Mouse (Mus musculus): ENCODE results near the gene Krt24. TPM values are rescaled to one million over a fixed set of nuclear protein-coding genes. Genes with fewer than 3 reads are reported as not detected.

Gene Krt24
- polyA plus RNA-seq, 1 experiment: not detected

DNA sequence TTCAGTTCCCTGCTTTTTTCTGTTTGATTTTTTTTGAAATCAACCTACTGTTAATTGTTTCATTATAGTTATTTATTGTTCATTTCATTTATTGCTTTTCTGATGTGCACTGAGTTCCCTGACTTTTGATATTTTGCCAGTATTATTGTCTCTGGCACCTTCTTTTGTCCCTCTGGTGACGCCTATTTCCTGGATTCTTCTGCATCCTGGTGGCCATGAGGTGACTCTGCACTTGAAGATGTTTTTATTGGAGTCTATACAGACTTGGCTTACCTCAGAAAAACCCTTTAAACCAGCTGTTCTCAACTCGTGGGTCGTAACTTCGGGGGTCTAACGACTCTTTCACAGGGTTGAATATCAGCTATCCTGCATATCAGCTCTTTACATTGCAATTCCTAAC, 10.0 kb upstream of the Krt24 start:
- TF ChIP-seq CTCF (IDR thresholded peaks at IDR 0.05; ENCODE audit: insufficient read depth, low read depth, low read length) (no peak), POLR2A (IDR thresholded peaks at IDR 0.05; ENCODE audit: insufficient read depth, low read depth, low read length) (no peak)
- H3K27ac ChIP-seq (ENCODE audit: insufficient read depth, low read depth, low read length): no peak overlapping the region
- no peaks in the 10 kb centered on the region for H3K4me1 ChIP-seq (ENCODE audit: control insufficient read depth, insufficient read depth, low read length)
- H3K4me3 ChIP-seq (ENCODE audit: insufficient read depth, low read depth, low read length): no peak overlapping the region
- WGBS: 55% methylated on average over 5 of the region's 5 CpGs

DNA sequence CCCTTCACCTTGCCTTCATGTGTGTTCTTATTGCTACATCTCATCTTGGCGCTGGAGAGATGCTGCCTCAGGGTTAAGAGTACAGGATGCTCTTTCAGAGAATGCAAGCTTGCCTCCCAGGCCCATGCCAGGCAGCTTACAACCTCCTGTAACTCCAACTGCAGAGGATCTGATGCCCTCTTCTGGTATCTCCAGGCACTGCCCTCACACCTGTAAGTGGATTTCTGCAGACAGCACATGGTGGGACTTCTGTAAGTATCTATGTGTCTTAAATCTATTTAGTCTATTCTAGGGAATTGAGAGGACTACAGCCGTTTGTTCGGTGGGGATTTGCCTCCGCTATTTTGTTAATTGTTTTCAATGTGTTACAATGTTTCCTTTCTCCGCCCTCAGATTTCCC, 7.8 kb upstream of the Krt24 start:
- Histone ChIP-seq H3K27ac (ENCODE audit: insufficient read depth, low read depth, low read length) (no peak overlapping the region), H3K4me1 (ENCODE audit: control insufficient read depth, insufficient read depth, low read length) (no peaks in the 10 kb centered on the region), H3K4me3 (ENCODE audit: insufficient read depth, low read depth, low read length) (no peak overlapping the region)
- TF ChIP-seq POLR2A (IDR thresholded peaks at IDR 0.05; ENCODE audit: insufficient read depth, low read depth, low read length) (no peak), CTCF (IDR thresholded peaks at IDR 0.05; ENCODE audit: insufficient read depth, low read depth, low read length) (no peak)
- 33% methylated on average over 5 of the region's 5 CpGs for WGBS

DNA sequence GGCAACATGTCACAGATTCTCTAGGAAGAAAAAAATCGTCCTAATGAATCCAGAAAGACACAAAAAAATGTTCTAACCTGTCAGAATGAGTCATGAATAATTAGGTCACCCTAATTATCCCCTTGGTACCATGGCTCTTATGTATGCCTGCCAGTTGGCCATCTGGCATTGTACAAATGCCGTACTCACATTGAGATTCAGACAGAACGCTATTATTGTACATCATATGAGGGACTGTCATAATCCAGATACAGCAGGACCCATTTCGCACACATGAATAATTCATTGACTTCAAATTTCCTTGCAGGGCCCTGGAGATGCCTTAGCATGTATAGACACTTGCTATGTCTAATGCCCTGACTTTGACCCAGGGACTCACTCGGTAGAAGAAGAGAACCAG, 1.1 kb downstream of the Krt24 start:
- H3K27ac ChIP-seq (ENCODE audit: insufficient read depth, low read depth, low read length): no peak overlapping the region
- 79% methylated on average over 5 of the region's 5 CpGs for WGBS
- TF ChIP-seq POLR2A (IDR thresholded peaks at IDR 0.05; ENCODE audit: insufficient read depth, low read depth, low read length): no peak
- TF ChIP-seq CTCF (IDR thresholded peaks at IDR 0.05; ENCODE audit: insufficient read depth, low read depth, low read length): no peak
- H3K4me3 ChIP-seq (ENCODE audit: insufficient read depth, low read depth, low read length): no peak overlapping the region
- peaks cover 4% of the 10 kb centered on the region; the same call in 1 of the 2 replicates for H3K4me1 ChIP-seq (ENCODE audit: control insufficient read depth, insufficient read depth, low read length)

DNA sequence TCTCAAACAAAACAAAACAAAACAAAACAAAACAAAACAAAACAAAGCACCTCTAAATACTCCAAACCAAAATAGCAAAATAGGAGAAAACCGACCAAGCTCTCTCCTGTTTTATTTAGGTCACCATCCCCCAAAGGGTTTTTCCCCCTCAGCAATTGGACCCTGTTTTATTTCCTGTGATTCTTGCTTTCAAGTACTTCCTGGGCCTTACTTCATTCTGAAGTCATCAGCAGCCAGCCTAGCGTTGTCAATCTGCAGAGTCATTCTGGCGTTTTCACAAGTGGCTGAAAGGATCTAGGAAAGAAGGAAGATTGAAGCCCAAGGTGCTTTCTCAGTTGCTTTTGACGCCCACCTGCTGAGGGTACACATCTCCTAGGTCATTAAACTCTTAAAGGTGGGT, 1.7 kb downstream of the Krt24 start:
- H3K4me1 ChIP-seq (ENCODE audit: control insufficient read depth, insufficient read depth, low read length): peaks cover 4% of the 10 kb centered on the region; the same call in 1 of the 2 replicates
- 58% methylated on average over 4 of the region's 4 CpGs for WGBS
- H3K4me3 ChIP-seq (ENCODE audit: insufficient read depth, low read depth, low read length): no peak overlapping the region
- no peak overlapping the region for H3K27ac ChIP-seq (ENCODE audit: insufficient read depth, low read depth, low read length)
- TF ChIP-seq POLR2A (IDR thresholded peaks at IDR 0.05; ENCODE audit: insufficient read depth, low read depth, low read length) (no peak), CTCF (IDR thresholded peaks at IDR 0.05; ENCODE audit: insufficient read depth, low read depth, low read length) (no peak)

DNA sequence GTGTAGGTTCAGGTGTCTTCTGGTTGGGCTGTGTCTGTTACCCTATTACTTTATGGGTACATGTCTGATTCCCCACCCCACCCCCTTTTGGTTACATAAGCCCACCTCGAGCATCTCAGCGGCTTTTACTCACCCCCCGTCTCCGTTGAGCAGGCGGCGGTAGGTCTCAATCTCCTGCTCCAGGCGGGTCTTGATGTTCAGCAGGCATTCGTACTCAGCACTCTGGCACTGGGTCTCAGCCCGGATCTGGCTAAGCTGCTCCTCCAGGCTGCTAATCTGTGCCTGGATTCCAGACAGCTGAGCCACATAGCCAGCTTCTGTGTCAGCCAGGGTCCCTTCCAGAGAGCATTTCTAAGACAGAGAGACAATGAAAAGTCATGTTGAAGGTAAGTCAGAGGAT, 3.9 kb downstream of the Krt24 start:
- 83% methylated on average over 9 of the region's 9 CpGs for WGBS
- Histone ChIP-seq H3K27ac (ENCODE audit: insufficient read depth, low read depth, low read length) (no peak overlapping the region), H3K4me3 (ENCODE audit: insufficient read depth, low read depth, low read length) (no peak overlapping the region), H3K4me1 (ENCODE audit: control insufficient read depth, insufficient read depth, low read length) (peaks cover 4% of the 10 kb centered on the region; the same call in 1 of the 2 replicates)
- TF ChIP-seq POLR2A (IDR thresholded peaks at IDR 0.05; ENCODE audit: insufficient read depth, low read depth, low read length) (no peak), CTCF (IDR thresholded peaks at IDR 0.05; ENCODE audit: insufficient read depth, low read depth, low read length) (no peak)

DNA sequence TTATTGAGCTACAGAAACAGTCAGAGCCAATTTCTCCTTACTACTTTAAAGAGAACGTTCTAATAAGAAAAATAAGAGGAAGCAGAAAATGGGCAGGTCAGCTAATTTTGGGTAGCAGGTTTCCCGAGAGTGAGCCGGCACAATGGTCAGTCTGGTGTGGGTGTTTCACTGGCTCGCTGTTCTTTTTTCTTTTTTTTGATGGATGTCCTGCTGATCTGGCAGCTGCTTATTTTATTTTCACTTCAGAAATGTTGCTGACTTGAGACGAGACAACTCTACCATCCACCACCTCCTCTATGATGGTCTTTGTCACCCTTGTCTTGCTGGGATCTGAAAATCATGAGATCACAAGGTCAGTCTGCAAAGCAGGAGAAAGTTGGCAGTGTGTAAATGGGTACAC, 5.1 kb downstream of the Krt24 start:
- WGBS: 62% methylated on average over 5 of the region's 5 CpGs
- Histone ChIP-seq H3K4me1 (ENCODE audit: control insufficient read depth, insufficient read depth, low read length) (peaks cover 3% of the 10 kb centered on the region; the same call in 1 of the 2 replicates), H3K4me3 (ENCODE audit: insufficient read depth, low read depth, low read length) (no peak overlapping the region), H3K27ac (ENCODE audit: insufficient read depth, low read depth, low read length) (no peak overlapping the region)
- no peak for TF ChIP-seq CTCF (IDR thresholded peaks at IDR 0.05; ENCODE audit: insufficient read depth, low read depth, low read length)
- TF ChIP-seq POLR2A (IDR thresholded peaks at IDR 0.05; ENCODE audit: insufficient read depth, low read depth, low read length): no peak

DNA sequence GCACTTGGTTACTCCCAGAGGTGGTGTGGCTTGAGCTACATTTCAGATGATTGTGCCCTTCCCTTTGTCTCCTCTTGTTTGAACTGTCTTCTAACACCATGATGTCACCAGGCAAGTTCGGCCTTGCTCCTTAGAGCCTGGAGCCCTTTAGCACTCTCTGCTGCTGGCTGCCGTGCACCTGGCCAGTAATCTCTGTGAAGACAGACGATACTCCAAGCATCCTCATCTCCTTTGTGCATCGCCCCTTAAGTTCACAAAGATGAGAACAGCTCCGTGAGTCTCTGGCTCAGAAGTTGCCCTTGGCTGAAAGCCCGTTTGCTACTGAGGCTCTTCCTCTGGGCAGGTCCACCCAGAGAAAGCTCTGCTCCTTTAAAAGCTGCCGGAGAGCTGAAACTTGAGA, 8.3 kb downstream of the Krt24 start:
- Histone ChIP-seq H3K4me1 (ENCODE audit: control insufficient read depth, insufficient read depth, low read length) (no peaks in the 10 kb centered on the region), H3K27ac (ENCODE audit: insufficient read depth, low read depth, low read length) (no peak overlapping the region), H3K4me3 (ENCODE audit: insufficient read depth, low read depth, low read length) (no peak overlapping the region)
- no peak for TF ChIP-seq POLR2A (IDR thresholded peaks at IDR 0.05; ENCODE audit: insufficient read depth, low read depth, low read length)
- TF ChIP-seq CTCF (IDR thresholded peaks at IDR 0.05; ENCODE audit: insufficient read depth, low read depth, low read length): no peak
- 60% methylated on average over 7 of the region's 7 CpGs for WGBS

DNA sequence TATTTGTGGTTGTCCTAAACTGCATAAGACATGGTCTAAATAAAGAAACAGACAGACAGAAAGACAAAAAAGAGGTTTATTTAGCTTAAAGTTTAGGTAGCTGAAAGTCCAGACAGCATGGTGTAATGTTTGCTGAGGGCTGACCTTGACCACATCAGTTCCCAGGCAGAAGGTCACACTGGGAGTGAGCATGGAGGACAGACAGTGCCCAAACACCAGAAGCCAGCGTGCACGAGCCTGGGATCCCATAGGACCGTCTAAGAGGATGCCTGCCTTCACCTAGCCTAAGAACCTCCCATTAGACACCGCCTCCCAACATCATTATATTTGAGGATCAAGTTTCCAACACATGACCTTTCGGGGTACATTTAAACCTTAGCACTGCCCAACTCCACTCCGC, 9.4 kb downstream of the Krt24 start:
- TF ChIP-seq CTCF (IDR thresholded peaks at IDR 0.05; ENCODE audit: insufficient read depth, low read depth, low read length): no peak
- no peak for TF ChIP-seq POLR2A (IDR thresholded peaks at IDR 0.05; ENCODE audit: insufficient read depth, low read depth, low read length)
- no peak overlapping the region for H3K4me3 ChIP-seq (ENCODE audit: insufficient read depth, low read depth, low read length)
- 87% methylated on average over 6 of the region's 6 CpGs for WGBS
- no peak overlapping the region for H3K27ac ChIP-seq (ENCODE audit: insufficient read depth, low read depth, low read length)
- no peaks in the 10 kb centered on the region for H3K4me1 ChIP-seq (ENCODE audit: control insufficient read depth, insufficient read depth, low read length)

DNA sequence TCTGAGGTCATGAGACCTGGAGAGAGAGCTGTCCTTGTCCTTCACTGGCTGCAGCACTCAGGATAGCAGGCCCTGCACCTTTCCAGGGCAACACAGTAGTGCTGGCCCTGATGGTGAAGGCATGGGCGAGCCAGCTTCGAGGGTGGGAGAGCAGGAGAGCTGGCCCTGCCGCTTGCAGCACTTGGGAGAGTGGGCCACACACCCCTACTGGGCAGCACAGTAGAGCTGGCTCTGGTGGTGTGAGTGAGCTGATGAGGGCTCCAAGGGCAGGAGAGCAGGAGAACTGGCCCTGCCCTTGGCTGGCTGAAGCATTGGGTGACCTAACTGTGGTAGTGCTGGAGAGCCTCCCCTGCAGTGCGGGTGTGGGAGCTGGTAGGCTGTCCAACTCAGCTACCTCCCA, 12.3 kb downstream of the Krt24 start:
- 99% methylated on average over 4 of the region's 4 CpGs for WGBS
- Histone ChIP-seq H3K4me1 (ENCODE audit: control insufficient read depth, insufficient read depth, low read length) (no peaks in the 10 kb centered on the region), H3K27ac (ENCODE audit: insufficient read depth, low read depth, low read length) (no peak overlapping the region), H3K4me3 (ENCODE audit: insufficient read depth, low read depth, low read length) (no peak overlapping the region)
- TF ChIP-seq POLR2A (IDR thresholded peaks at IDR 0.05; ENCODE audit: insufficient read depth, low read depth, low read length) (no peak), CTCF (IDR thresholded peaks at IDR 0.05; ENCODE audit: insufficient read depth, low read depth, low read length) (no peak)

DNA sequence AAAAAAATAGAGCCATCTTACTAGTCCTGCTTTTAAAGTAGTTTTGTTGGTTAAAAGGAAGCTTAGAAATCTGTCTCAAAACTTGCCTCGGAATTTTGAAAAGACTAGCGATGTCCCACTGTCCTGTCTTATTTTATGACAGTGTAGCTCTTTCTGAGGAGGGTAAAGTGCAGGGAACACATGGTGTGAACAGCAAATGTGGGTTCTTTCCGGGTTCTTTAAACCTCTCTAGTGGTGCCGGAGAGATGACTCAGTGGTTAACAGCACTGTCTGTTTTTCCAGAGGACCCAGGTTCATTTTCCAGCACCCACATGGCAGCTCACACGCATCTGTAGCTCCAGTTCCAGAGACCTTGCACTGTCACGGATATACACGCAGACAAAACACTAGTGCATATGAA, 15.9 kb downstream of the Krt24 start:
- WGBS: 66% methylated on average over 7 of the region's 7 CpGs
- Histone ChIP-seq H3K27ac (ENCODE audit: insufficient read depth, low read depth, low read length) (no peak overlapping the region), H3K4me1 (ENCODE audit: control insufficient read depth, insufficient read depth, low read length) (0 out of 2 replicates have a peak, but pooled peaks cover 2% of the 10 kb centered on the region), H3K4me3 (ENCODE audit: insufficient read depth, low read depth, low read length) (no peak overlapping the region)
- TF ChIP-seq POLR2A (IDR thresholded peaks at IDR 0.05; ENCODE audit: insufficient read depth, low read depth, low read length) (no peak), CTCF (IDR thresholded peaks at IDR 0.05; ENCODE audit: insufficient read depth, low read depth, low read length) (no peak)

Data from olfactory bulb, adult 2 months (tissue).